Mouse (Mus musculus) adrenal gland, postnatal 4 days (tissue): ENCODE measurements around the gene Fxr2. TPM values are rescaled to one million over a fixed set of nuclear protein-coding genes. Genes with fewer than 3 reads are reported as not detected.
"Not testable (repeated sequence)": the region's sequence is repeated elsewhere in the genome, so short reads cannot be mapped to it uniquely, and the experiment has no call there.

Source experiments
- DNase-seq, 2 experiments: peaks; one replicate each; pipeline ENCODE4 v3.0.0; 2021 to 2022; ENCODE audit warnings: low spot score in 2 of 2, mixed read lengths in 2 of 2
- total RNA-seq, 2 experiments: library from RNA; stranded (reverse); gene quantifications; 2 replicates each; pipeline ENCODE4 v1.2.3; 2021

Gene Fxr2
- total RNA-seq, 2 experiments from 2014 or later = 89.3 to 111 TPM

DNA sequence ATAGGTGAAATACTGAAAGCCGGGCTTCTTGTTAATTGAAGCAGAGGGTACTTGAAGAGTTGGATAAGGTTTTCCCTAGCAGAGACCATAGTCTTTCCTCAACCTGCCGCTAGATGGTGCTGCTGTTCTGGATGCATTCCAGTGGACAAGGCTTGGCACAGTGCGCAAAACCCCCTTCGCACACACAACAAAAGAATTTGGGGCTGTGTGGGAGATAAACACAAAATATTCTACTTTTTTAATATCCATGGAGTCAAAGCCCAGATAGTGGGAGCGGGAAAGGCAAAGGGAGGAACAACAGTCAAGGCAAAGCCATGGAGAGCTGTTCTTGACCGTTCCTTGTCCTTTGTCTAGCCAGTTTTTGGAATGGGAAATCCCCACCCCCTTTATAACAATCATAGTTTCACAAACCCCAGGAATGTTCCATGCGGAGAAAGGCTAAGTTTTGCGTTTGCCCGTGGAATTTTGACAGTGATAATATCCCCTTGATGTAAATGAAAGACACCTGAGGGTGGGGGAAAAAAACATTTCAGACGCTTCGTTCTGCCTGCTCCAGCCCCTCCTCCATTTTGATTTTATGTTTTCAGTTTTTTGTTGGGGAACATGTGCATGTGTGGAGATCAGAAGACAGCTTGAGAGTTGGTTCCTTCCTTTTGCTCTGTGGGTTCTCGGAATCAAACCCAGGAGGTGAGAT lies 50.2 kb downstream of the Fxr2 start:
- peak in 1 of 2 experiments; percentile 84 for DNase-seq

DNA sequence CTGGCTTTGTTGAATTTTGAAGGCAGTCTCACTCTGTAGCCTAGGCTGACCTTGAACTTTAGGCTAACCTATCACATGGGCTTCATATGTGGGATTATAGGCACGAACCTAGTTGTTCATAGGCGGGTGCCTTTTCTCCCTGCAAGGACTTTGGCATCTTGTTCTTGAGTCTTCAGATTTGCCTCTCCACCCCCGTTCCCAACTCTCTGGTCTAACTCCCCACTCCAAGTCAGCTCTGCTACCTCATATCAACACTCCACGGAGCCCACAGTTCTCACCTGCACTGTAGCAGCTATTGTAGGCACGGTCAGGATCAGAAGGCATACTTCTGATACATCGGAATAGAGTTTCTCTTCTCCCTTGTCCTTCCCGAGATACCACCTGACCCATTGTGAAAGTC lies 50.8 kb downstream of the Fxr2 start:
- DNase-seq = no peak

GRCm38 (mm10) chr11:69684128-69684745 lies 51.4 kb downstream of the Fxr2 start:
- DNase-seq = no peak

- DNase-seq = no peak
Measured at GRCm38 (mm10) chr11:69684936-69685335, 52.1 kb downstream of the Fxr2 start.

- DNase-seq = no peak
Measured at GRCm38 (mm10) chr11:69685526-69686148, 52.8 kb downstream of the Fxr2 start, which contains the start of gene Tnfsf13. TSS of gene Tnfsf13 (minus strand) at chr11:69685784.

DNA sequence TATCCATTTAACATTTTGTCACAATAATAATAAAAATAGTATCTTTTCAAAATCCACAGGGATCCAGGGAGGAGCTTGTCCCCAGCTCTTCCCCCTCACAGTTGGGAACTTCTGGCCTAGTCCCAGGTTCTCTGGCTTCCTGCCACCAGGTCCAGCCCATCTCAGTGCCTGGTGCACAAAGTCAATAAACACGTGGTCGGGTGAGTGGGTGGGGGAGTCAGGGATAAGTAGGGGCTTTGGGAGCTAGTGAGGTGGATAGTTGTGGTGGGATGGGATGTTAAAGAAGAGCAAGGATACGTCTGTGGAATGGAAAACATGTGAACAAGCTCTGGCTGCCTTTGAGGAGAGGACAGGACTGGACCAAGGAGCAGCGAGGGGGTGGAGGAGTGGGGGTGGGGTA lies 53.6 kb downstream of the Fxr2 start:
- no peak for DNase-seq

DNA sequence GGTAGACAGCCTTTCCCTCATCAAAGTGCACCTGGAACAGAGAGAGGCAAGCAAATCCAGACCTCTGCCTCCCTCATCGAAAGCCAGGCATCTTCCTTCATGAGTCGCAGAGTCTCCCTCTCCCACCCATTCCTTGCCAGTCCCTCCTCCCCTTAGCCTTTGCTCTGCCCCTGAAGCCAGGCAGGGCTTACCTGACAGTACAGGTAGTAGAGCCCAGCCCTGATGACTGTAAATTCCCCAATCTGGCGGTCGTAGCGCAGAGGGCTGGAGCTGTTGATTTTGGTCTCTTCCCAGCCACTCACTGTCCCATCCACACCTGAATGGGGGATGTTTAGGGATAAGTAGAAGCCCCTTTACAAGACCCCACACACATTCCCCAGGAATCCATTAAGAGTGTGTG lies 54.3 kb downstream of the Fxr2 start:
- no peak for DNase-seq

DNA sequence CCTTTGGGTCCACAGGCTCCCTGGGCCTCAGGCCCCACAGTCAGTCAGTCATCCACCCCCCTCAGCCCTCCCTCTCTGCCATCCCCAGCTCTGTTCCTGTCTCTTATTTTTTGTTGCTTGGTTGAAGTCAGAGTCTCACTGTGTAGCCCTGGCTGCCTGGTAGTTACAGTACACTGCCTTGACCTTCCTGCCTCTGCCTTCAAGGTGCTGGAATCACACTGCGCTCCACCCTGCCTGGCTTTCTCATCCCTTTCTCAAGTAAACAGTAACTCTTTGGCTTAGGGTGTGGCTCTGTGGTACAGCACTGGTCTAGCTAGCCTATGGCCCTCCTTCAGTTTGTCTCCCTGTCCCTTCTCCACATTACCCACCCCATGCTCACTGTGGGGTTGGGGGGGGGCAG lies 57.1 kb downstream of the Fxr2 start:
- DNase-seq = no peak

GRCm38 (mm10) chr11:69692196-69692811 lies 59.5 kb downstream of the Fxr2 start:
- no peak for DNase-seq

GRCm38 (mm10) chr11:69692863-69693262 lies 60.1 kb downstream of the Fxr2 start:
- DNase-seq = no peak

DNA sequence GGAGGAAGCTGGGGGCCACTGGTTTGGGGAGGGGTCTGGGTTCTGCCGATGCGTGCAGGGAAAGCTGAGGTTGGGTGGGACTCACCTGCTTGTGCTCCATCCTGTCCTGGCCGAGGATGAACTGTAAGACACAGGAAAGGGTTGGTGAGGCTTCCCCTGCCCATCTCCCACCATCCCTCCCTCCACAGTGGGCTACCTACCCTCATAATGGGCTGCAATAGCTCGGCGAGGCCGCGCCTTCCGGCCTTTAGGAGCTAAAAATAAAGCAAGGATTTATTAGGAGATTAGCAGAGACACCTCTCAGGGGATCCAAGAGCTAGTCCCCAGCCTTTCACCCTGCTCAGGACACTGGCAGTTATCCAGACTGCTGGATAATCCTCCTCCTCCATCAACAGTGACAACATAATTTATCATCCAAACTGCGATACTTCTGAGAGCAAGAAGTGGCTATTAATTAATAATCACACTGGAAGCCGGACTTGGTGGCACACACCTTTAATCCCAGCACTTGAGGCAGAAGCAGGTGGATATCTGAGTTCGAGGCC lies 60.7 kb downstream of the Fxr2 start:
- no peak for DNase-seq

- DNase-seq = no peak
Measured at GRCm38 (mm10) chr11:69695046-69695360, 62.2 kb downstream of the Fxr2 start.

DNA sequence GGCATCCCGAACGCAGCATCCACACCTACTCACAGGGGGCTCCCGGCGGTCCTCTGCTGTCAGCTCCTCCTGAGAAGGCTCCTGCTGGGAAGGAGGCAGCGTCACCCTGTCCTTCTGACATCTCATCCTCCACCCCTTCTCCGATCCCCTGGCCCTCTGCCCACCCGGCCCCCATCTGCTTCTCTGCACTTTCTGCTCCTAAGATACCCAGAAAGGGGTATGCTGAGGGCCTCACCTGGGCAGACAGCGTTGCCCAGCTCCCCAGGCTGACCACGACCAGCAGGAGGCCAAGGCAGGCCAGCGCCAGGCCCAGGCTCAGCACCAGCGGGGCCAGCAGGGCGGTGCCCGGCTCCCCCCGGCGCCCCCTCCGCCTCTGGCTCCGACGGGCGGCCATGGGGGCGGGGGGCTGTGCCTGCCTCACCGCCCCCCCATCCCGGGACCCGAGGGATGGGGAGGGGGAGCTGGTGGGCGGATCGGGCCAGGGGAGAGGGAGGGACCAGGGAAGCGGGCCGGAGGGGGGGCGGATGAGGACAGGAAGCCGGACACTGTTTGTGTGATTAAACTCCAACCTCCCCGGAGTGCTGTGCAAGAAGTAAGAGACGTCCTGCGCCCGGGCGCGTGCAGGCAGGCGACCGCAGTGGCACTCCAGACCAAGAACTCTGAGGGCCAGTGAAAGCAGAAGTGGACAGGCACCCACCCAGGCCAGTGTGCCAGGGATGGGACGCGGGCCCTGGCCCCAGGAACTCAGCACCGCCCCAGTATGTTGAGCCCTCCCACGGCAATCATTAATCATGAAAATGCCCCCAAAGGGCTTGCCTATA lies 62.8 kb downstream of the Fxr2 start, which contains the start of the genes Tnfsf12 and Tnfsfm13:
Gene Tnfsf12, minus strand, starts transcription at position 489 of the 821 bp plus-strand sequence.
Gene Tnfsfm13, minus strand, starts transcription at position 738 of the 821 bp plus-strand sequence.
- peak; percentile 46 to 62 for DNase-seq

- no peak for DNase-seq
Measured at GRCm38 (mm10) chr11:69697396-69697795, 64.6 kb downstream of the Fxr2 start.

DNA sequence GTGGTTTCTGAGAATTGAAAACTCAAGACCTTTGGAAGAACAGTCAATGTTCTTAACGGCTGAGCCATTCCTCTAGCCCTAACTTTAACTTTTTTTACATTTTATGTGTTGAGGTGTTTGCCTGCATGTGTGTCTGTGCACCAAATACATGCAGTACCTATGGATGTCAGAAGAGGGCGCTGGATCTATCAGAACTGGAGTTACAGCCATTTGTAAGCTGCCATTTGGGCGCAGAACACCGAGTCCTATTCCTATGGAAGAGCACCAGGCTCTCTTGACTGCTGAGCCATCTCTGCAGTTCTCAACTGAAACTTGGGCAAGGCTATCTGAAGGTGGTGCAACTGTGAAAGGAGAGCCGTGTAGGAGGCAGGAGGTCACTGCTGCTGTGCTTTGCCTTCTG lies 65.8 kb downstream of the Fxr2 start:
- DNase-seq = no peak

DNA sequence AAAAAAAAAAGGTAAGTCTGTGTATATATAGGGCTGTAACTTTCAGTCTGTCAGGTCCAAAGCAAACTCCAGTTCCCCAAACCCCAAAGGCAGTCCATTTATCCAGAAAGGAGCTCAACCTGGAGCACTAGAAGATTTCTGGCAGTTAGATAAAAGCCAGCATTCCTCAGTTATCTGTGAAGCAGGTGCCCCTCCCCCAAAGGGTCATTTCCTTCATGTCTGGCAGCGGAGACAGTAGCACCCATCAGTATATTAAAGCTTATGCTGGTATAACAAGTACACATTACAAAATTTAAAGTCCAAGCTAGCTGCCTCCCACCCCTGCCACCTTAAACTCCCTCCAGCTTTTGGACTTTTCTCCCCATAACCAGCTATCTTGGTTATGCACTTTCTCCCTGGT lies 66.8 kb downstream of the Fxr2 start:
- no peak for DNase-seq

GRCm38 (mm10) chr11:69702886-69703285 lies 70.1 kb downstream of the Fxr2 start:
- DNase-seq = not testable (repeated sequence)
